Mouse (Mus musculus) embryonic facial prominence, embryonic 13.5 days (tissue): ENCODE results near the gene Xrcc2. TPM values are rescaled to one million over a fixed set of nuclear protein-coding genes. Genes with fewer than 3 reads are reported as not detected.
A peak's percentile ranks its signal among the peaks of the same experiment; 100 is the strongest.
"Not testable (repeated sequence)": the region's sequence is repeated elsewhere in the genome, so short reads cannot be mapped to it uniquely, and the experiment has no call there.

Source experiments
- ATAC-seq: fragments of 200-750 bp; cut with Nextera tagmentation; 2 replicates; pipeline ENCODE4 v1.8.0; 2017; ENCODE audit warnings: low read depth; ENCODE audit not compliant: insufficient number of reproducible peaks, insufficient read depth, low FRiP score, low TSS enrichment
- H3K27ac ChIP-seq: fragments of 300-500 bp; sonication (generic); 2 replicates; pipeline ENCODE4 v1.5.1; 2015; ENCODE audit warnings: moderate library complexity, mild to moderate bottlenecking, inconsistent platforms
- H3K27me3 ChIP-seq: fragments of 300-500 bp; sonication (generic); 2 replicates; pipeline ENCODE4 v1.6.1; 2015; ENCODE audit warnings: mild to moderate bottlenecking, inconsistent platforms
- H3K36me3 ChIP-seq: fragments of 300-500 bp; sonication (generic); 2 replicates; pipeline ENCODE4 v1.6.1; 2015; ENCODE audit warnings: mild to moderate bottlenecking, inconsistent platforms
- H3K4me1 ChIP-seq: fragments of 300-500 bp; sonication (generic); 2 replicates; pipeline ENCODE4 v1.6.1; 2015; ENCODE audit warnings: inconsistent platforms
- H3K4me2 ChIP-seq: fragments of 300-500 bp; sonication (generic); 2 replicates; pipeline ENCODE4 v1.6.1; 2015; ENCODE audit warnings: moderate library complexity, mild to moderate bottlenecking, inconsistent platforms
- H3K4me3 ChIP-seq: fragments of 300-500 bp; sonication (generic); 2 replicates; pipeline ENCODE4 v1.5.1; 2015; ENCODE audit warnings: mild to moderate bottlenecking, inconsistent platforms
- H3K9ac ChIP-seq: fragments of 300-500 bp; sonication (generic); 2 replicates; pipeline ENCODE4 v1.6.1; 2015; ENCODE audit warnings: mild to moderate bottlenecking, inconsistent platforms
- H3K9me3 ChIP-seq: fragments of 300-500 bp; sonication (generic); 2 replicates; pipeline ENCODE4 v1.6.1; 2016; ENCODE audit warnings: inconsistent platforms
- WGBS: fragments of 180-500 bp; shearing (Covaris S2); methylation state at CpG from one replicate; pipeline ENCODE4 v1.1.7; 2015; ENCODE audit warnings: mixed read lengths; 5-methylcytosine and 5-hydroxymethylcytosine counted together
- polyA plus RNA-seq: library from polyadenylated mRNA; unstranded; fragments of >200 nt; fragmentation: Nextera tagmentation; extraction: Ambion mirVana; gene quantifications from 2 replicates; pipeline ENCODE4 v1.2.1, GENCODE M21; 2015

Xrcc2 gene
- polyA plus RNA-seq, result 11.2 and 13.4 TPM in 2 replicates

DNA sequence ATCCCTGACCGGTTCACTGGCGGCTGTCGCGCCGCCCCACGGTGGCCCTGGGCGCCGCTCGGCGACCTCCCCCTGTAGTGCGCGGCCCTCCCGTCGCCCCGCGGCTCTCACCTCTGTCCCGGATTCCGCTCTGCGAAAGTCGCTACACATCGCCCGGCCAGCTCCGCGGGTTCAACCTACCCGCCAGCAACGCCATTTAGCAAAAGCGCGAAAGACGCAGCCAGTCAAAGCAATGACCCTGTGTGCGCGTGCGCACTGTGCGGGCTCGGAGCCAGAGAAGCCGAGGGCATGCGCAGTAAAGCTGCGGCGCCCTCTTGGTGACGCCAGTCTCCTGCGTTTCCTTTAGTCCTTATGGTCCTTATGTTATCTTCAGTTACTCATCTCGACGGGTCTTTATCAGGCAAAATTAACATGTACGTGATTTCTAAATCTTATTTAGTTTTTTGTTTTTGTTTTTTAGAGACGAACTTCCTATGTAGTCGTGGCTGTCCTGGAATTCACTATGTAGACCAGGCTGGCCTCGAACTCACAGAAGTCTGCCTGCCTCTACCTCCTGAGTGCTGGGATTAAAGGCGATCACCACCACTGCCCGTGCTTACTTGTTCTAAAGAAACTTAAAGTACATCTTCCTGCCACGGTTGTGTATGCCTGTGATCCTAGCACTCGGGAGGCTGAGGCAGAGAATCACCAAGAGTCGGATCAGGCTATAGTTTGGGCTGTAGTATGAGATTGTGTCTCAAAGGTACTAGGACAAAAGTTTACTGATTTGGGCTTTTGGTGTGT is at the start of gene Xrcc2:
Xrcc2 (minus strand) TSS at position 259 of the 783 bp plus-strand sequence.
- Histone ChIP-seq H3K4me1 (peaks cover 21% of the 10 kb centered on the region), H3K9me3 (no peaks in the 10 kb centered on the region), H3K4me3 (peak within 1 kb of the TSS; percentile 86), H3K27ac (peak within 1 kb of the TSS; percentile 77), H3K36me3 (peaks cover 3% of the 10 kb centered on the region; the same call in 1 of the 2 replicates), H3K9ac (peak within 1 kb of the TSS; percentile 83), H3K4me2 (peak within 1 kb of the TSS; percentile 66), H3K27me3 (no peaks in the 10 kb centered on the region)
- 9% methylated on average over 51 of the region's 51 CpGs for WGBS
- peak; percentile 93 for ATAC-seq

DNA sequence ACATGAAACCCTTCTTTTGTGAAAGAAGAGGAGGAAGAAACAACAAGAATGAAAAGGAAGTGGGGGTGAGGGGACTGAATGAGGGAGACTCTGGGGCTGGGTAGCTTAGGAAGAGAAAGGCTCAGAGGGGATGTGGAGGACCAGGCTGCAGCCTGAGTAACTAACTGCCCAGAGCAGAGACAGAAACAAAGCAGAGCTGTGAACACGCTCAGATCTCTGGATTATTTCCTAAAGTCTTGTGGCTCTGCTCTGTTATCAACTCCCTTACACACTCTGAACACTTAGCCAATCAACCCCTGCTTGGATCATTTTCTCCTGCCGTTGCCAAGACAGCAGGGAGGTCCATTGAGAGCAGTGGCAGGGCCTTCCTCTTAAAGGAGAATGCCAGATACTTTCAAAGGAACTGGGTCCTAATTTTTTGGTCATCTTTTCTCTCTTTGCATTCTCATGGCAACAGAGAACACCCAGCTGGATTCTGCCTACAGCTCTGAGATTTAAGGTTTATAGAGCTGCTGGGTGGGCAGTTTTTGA is 48.7 kb upstream of the Xrcc2 start:
- WGBS, result 11% methylated on average over 2 of the region's 2 CpGs
- no peak overlapping the region for H3K27ac ChIP-seq
- no peaks in the 10 kb centered on the region for H3K9me3 ChIP-seq
- H3K4me2 ChIP-seq, result no peak overlapping the region
- no peaks in the 10 kb centered on the region for H3K36me3 ChIP-seq
- no peak overlapping the region for H3K4me3 ChIP-seq
- no peaks in the 10 kb centered on the region for H3K27me3 ChIP-seq
- H3K9ac ChIP-seq, result no peak overlapping the region
- H3K4me1 ChIP-seq, result peaks cover 9% of the 10 kb centered on the region
- ATAC-seq, result no peak

DNA sequence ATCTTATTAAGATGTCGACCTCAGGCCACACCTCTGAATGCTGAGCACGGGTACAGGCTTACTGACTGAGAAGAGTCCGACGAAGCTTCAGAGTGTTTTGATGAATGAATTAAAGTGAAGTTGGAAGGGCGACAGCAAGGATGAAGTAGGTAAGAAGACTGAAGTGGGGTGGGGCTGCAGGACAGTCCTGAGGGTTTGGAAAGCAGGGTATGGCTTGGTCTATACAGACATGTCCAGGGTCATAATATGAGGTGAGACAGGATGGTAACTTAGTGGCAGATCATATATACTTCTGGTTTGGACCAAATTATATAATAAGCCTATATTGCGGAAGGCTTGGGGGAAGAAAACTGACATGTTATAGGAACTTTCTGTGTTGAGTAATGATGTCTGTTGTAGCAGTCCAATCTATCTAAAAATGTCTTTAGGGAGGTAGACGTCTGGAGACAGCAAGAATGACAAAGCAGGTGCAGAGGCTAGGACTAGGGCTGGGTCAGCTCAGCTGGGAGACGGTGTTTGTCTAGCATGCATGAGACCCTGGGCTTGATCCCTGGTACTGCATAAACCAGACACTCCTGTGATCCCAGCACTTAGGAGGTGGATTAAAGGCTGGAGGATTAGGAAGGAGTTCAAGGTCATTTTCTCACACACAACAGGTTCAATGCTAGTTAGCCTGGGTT is 48.1 kb upstream of the Xrcc2 start:
- 40% methylated on average over 8 of the region's 8 CpGs for WGBS
- no peaks in the 10 kb centered on the region for H3K36me3 ChIP-seq
- H3K4me1 ChIP-seq, result peaks cover 9% of the 10 kb centered on the region
- no peak overlapping the region for H3K4me3 ChIP-seq
- ATAC-seq, result no peak
- no peak overlapping the region for H3K9ac ChIP-seq
- no peaks in the 10 kb centered on the region for H3K27me3 ChIP-seq
- H3K27ac ChIP-seq, result no peak overlapping the region
- no peaks in the 10 kb centered on the region for H3K9me3 ChIP-seq
- no peak overlapping the region for H3K4me2 ChIP-seq

DNA sequence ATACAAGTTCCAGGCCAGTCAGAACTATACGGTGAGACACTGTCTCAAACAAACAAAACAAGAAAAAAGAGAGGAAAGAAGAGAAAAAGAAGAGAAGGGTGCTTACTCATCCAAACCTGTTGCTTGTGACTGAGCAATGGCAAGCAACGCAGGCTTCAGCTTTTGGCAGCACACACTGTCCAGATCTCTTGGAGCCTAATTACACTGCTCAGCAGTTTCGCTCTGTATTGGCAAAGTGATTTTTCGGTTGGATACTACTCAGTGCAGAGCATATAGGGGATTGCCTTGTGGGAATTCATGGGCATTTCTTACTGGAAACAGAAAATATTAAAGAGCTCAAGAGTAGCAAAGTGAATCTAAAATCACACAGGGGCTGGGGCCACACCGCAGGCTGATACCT is 47.2 kb upstream of the Xrcc2 start:
- no peak for ATAC-seq
- no peak overlapping the region for H3K4me2 ChIP-seq
- H3K4me3 ChIP-seq, result no peak overlapping the region
- H3K36me3 ChIP-seq, result no peaks in the 10 kb centered on the region
- H3K9me3 ChIP-seq, result no peaks in the 10 kb centered on the region
- no peak overlapping the region for H3K9ac ChIP-seq
- 76% methylated on average over 5 of the region's 5 CpGs for WGBS
- H3K27me3 ChIP-seq, result no peaks in the 10 kb centered on the region
- H3K4me1 ChIP-seq, result peaks cover 9% of the 10 kb centered on the region
- no peak overlapping the region for H3K27ac ChIP-seq

DNA sequence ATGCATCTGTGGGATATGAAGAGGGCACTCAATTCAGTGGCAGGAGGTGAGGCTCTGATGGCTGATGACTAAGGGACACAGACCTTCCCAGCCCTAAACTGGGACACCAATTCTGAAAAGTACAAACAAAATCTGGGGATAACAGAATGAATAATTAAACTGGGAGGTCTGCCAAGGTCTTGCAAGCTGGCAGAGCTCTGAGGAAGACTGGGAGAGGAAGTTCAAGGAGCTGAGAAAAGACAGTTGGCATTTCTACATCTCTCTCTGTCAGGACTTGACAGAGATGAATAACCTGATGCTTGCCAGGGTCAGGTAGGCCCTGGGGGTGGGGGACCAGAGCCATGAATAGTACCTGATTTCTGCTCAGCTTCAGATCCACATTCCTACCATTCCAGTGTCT is 45.9 kb upstream of the Xrcc2 start:
- ATAC-seq, result no peak
- H3K9ac ChIP-seq, result no peak overlapping the region
- peaks cover 9% of the 10 kb centered on the region for H3K4me1 ChIP-seq
- no peaks in the 10 kb centered on the region for H3K36me3 ChIP-seq
- no peaks in the 10 kb centered on the region for H3K27me3 ChIP-seq
- H3K4me3 ChIP-seq, result no peak overlapping the region
- H3K9me3 ChIP-seq, result no peaks in the 10 kb centered on the region
- H3K4me2 ChIP-seq, result no peak overlapping the region
- no peak overlapping the region for H3K27ac ChIP-seq

DNA sequence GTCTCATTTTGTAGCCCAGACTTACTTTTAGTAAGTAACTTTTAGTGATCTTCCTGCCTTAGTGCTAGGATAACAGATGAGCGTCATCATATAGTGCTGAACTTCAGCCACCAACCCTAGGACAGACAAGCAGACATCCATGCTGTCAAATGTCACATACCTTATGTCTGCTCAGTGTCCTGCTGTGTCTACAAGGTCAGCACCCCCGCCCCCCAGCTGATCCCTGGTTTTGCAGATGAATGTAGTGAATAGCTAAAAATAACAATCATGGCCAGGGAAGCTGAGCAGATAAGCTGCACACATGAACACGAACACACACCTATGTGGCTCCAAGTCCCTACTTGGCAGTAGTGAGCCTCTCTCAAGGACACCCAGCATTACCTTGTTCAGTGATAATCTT is 43.0 kb upstream of the Xrcc2 start:
- Histone ChIP-seq H3K4me2 (no peak overlapping the region), H3K27ac (no peak overlapping the region), H3K4me1 (no peaks in the 10 kb centered on the region), H3K4me3 (no peak overlapping the region), H3K36me3 (no peaks in the 10 kb centered on the region), H3K27me3 (no peaks in the 10 kb centered on the region), H3K9me3 (no peaks in the 10 kb centered on the region), H3K9ac (no peak overlapping the region)
- no peak for ATAC-seq
- 73% methylated on average over 3 of the region's 3 CpGs for WGBS

GRCm38 (mm10) chr5:25747904-25748303 is 42.3 kb upstream of the Xrcc2 start:
- Histone ChIP-seq H3K9ac (no peak overlapping the region), H3K27ac (no peak overlapping the region), H3K36me3 (no peaks in the 10 kb centered on the region), H3K4me1 (no peaks in the 10 kb centered on the region), H3K4me3 (no peak overlapping the region), H3K4me2 (no peak overlapping the region), H3K27me3 (no peaks in the 10 kb centered on the region), H3K9me3 (no peaks in the 10 kb centered on the region)
- no peak for ATAC-seq

- not testable (repeated sequence) for H3K36me3 ChIP-seq, ATAC-seq, H3K4me1 ChIP-seq, H3K4me2 ChIP-seq, H3K27ac ChIP-seq, H3K9me3 ChIP-seq, H3K4me3 ChIP-seq, H3K9ac ChIP-seq, H3K27me3 ChIP-seq
- 94% methylated on average over 1 of the region's 1 CpGs for WGBS
These were observed 33.3 kb upstream of the Xrcc2 start for GRCm38 (mm10) chr5:25738902-25739301.

DNA sequence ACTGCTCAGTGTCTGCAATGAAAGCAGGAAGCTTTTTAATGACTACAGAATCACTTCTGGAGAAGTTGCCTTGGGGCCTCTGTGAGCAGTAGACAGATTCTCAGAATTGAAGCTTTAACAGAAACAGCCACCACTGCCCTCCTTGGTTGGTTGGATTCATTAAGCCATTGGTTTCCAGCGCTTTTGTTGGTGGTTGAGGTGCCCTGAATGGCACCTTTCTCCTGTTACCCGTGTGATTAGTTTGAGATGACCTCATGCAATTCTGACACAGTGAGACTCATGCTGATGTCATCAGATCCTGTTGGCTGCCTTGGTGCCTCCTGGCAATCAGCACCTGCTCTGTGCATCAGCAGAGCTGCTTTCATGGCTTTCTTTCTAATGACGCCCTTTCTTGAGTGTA is 32.8 kb upstream of the Xrcc2 start:
- ATAC-seq, result no peak
- H3K9ac ChIP-seq, result no peak overlapping the region
- no peak overlapping the region for H3K27ac ChIP-seq
- H3K9me3 ChIP-seq, result no peaks in the 10 kb centered on the region
- WGBS, result 57% methylated on average over 3 of the region's 3 CpGs
- no peak overlapping the region for H3K4me3 ChIP-seq
- no peaks in the 10 kb centered on the region for H3K4me1 ChIP-seq
- H3K27me3 ChIP-seq, result no peaks in the 10 kb centered on the region
- no peaks in the 10 kb centered on the region for H3K36me3 ChIP-seq
- H3K4me2 ChIP-seq, result no peak overlapping the region

DNA sequence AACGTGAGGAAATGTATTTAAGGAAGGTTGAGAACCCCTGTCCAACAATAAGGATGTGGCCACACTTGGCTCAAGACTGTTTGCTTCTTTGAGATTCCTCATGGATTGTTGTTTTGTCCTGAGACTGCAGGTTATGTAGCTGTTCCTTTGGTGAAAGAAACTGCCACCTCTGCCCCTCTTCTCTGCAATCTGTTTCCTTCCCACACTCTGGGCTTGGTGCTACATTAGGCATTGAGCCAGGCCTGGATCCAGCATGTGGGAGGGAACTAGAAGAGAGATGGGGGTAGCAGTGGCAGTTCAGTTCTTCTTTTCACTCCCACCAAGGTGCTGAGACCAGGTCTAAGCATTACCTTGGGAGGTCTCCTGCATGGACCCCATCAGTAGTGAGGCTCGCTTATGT is 30.2 kb upstream of the Xrcc2 start:
- no peaks in the 10 kb centered on the region for H3K4me1 ChIP-seq
- 77% methylated on average over 2 of the region's 2 CpGs for WGBS
- ATAC-seq, result no peak
- no peak overlapping the region for H3K9ac ChIP-seq
- H3K4me3 ChIP-seq, result no peak overlapping the region
- no peaks in the 10 kb centered on the region for H3K36me3 ChIP-seq
- H3K27ac ChIP-seq, result no peak overlapping the region
- H3K4me2 ChIP-seq, result no peak overlapping the region
- H3K27me3 ChIP-seq, result no peaks in the 10 kb centered on the region
- H3K9me3 ChIP-seq, result no peaks in the 10 kb centered on the region

DNA sequence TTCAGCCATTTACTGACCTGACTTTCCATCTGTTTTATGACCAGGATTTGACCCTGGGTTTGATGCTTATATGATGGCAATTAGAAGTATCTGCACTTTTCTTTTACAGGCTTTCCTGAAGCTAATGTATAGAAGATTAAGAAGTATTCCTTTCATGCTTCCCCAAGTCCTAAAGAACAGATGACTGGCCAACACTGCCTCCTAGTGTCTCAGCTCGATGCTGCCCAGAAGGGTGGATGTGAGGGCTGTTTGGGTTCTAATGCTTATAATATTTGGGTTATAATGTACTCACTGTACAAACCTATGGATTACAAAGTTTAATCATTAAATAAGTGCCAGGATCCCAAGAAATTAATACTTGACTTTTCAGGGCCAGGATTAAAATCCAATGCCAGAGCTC is 28.7 kb upstream of the Xrcc2 start:
- H3K9ac ChIP-seq, result no peak overlapping the region
- no peak overlapping the region for H3K27ac ChIP-seq
- H3K4me2 ChIP-seq, result no peak overlapping the region
- H3K36me3 ChIP-seq, result no peaks in the 10 kb centered on the region
- no peak overlapping the region for H3K4me3 ChIP-seq
- no peaks in the 10 kb centered on the region for H3K9me3 ChIP-seq
- no peaks in the 10 kb centered on the region for H3K4me1 ChIP-seq
- 14% methylated on average over 1 of the region's 1 CpGs for WGBS
- no peak for ATAC-seq
- H3K27me3 ChIP-seq, result no peaks in the 10 kb centered on the region

DNA sequence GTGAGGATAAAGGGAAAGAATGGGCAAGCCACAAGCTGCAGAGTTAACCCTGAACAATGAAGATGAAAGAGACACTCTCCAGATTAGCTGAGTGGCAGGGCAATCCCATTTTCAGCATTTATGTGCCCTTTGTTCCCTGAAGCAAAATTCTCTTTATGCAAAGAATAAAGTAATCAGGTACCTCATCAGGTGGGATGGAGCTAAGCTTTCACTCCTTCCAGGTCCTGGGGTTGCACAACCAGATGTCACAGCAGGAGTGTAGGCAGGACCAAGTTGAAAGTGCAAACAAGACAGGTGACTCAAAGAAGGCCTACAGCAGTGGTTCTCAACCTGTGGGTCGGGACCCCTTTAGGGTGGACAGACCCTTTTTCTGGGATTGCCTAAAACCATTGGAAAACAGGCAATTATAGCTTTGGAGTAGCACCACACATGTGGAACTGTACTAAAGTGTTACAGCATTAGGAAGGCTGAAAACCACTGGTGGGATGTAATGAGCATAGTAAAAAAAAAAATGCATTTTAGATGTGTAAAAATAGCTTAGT is 18.6 kb upstream of the Xrcc2 start:
- Histone ChIP-seq H3K27ac (no peak overlapping the region), H3K4me2 (no peak overlapping the region), H3K4me3 (no peak overlapping the region), H3K27me3 (no peaks in the 10 kb centered on the region), H3K9ac (no peak overlapping the region), H3K4me1 (no peaks in the 10 kb centered on the region), H3K36me3 (no peaks in the 10 kb centered on the region), H3K9me3 (no peaks in the 10 kb centered on the region)
- 41% methylated on average over 1 of the region's 1 CpGs for WGBS
- no peak for ATAC-seq
